Mouse (Mus musculus) cerebellum, adult 2 months (tissue): ENCODE results near the gene Hdac11. TPM values are rescaled to one million over a fixed set of nuclear protein-coding genes. Genes with fewer than 3 reads are reported as not detected.

Experiments used
- DNase-seq, 2 experiments: peaks; one replicate each; pipeline ENCODE4 v3.0.0; 2021
- H3K27ac ChIP-seq: fragments of 200-500 bp; 2 replicates; pipeline ENCODE4 v1.5.1; 2012; ENCODE audit warnings: low read length, control low read depth, inconsistent platforms; ENCODE audit not compliant: insufficient read depth
- H3K27me3 ChIP-seq: fragments of 200-500 bp; 2 replicates; pipeline ENCODE4 v1.6.1; 2012; ENCODE audit warnings: inconsistent platforms, mild to moderate bottlenecking, low read length, moderate library complexity; ENCODE audit not compliant: control insufficient read depth, insufficient read depth
- H3K4me1 ChIP-seq: fragments of 200-500 bp; 2 replicates; pipeline ENCODE4 v1.6.1; 2011; ENCODE audit warnings: low read length; ENCODE audit not compliant: control insufficient read depth, insufficient read depth
- H3K4me3 ChIP-seq: fragments of 200-500 bp; replicated peaks from 2 replicates; pipeline ENCODE3; 2011; ENCODE audit warnings: mild to moderate bottlenecking, low read depth, low read length, control low read depth; ENCODE audit not compliant: insufficient read depth
- CTCF ChIP-seq: fragments of 200-500 bp; IDR thresholded peaks from 2 replicates; pipeline ENCODE4 v1.5.1; 2011; ENCODE audit warnings: low read depth, mild to moderate bottlenecking, control low read depth, low read length, moderate library complexity, borderline replicate concordance; ENCODE audit not compliant: insufficient read depth
- POLR2A ChIP-seq: fragments of 200-500 bp; IDR thresholded peaks from 2 replicates; pipeline ENCODE4 v1.6.1; 2011; ENCODE audit warnings: low read length, control low read depth, borderline replicate concordance; ENCODE audit not compliant: insufficient read depth
- WGBS: fragments of 180-500 bp; shearing (Covaris S2); methylation state at CpG from one replicate; pipeline ENCODE4 v1.1.7; 2018; 5-methylcytosine and 5-hydroxymethylcytosine counted together
- polyA plus RNA-seq: library from polyadenylated mRNA; depleted of rRNA; stranded (reverse); fragments of >200 nt; gene quantifications from 2 replicates; pipeline ENCODE4 v1.2.3, GENCODE M21; 2012; rRNA removed

Hdac11 gene
- polyA plus RNA-seq = 183 and 188 TPM in 2 replicates

- peaks cover 55% of the 10 kb centered on the region for H3K4me1 ChIP-seq
- 1% methylated on average over 41 of the region's 42 CpGs for WGBS
- H3K27ac ChIP-seq = peak within 1 kb of the TSS; percentile 78
- peak within 1 kb of the TSS; percentile 74 for H3K4me3 ChIP-seq
- TF ChIP-seq CTCF (no peak), POLR2A (peak; percentile 78)
- DNase-seq = peak; percentile 90 to 96
- no peaks in the 10 kb centered on the region for H3K27me3 ChIP-seq
Measured at GRCm38 (mm10) chr6:91156554-91157236, at the start of gene Hdac11. Hdac11 (plus strand) TSS chr6:91156665.

DNA sequence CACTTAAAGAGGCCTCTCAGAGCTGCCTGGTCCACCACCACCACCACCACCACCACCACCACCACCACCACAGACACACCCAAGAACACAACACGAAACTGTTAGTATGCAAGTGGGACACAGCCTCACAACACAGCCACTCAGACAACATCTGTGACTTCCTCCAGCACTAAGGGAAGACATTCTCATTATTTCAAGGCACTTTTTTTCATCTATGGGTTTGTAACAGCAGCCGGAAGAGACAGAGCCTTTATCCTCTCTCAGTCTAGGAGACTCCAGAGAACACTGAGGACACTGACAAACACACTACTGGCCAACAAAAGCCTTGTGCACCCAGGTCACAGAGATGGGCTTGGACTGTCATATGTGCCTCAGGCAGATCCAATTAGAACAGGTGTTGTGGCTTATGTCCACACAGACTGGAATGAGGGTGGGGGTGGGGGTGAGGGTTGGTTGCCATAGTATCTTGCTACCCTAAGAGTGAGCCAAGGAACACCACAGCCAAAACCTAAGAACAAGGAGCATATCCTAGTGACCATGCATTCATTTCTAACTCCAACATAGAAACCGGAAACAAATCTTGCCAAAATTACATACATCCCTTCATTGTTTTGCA, 48.1 kb upstream of the Hdac11 start:
- Histone ChIP-seq H3K27me3 (no peaks in the 10 kb centered on the region), H3K4me1 (peaks cover 4% of the 10 kb centered on the region; the same call in 1 of the 2 replicates), H3K4me3 (no peak overlapping the region), H3K27ac (no peak overlapping the region)
- 43% methylated on average over 3 of the region's 3 CpGs for WGBS
- TF ChIP-seq POLR2A (no peak), CTCF (no peak)
- DNase-seq = no peak

DNA sequence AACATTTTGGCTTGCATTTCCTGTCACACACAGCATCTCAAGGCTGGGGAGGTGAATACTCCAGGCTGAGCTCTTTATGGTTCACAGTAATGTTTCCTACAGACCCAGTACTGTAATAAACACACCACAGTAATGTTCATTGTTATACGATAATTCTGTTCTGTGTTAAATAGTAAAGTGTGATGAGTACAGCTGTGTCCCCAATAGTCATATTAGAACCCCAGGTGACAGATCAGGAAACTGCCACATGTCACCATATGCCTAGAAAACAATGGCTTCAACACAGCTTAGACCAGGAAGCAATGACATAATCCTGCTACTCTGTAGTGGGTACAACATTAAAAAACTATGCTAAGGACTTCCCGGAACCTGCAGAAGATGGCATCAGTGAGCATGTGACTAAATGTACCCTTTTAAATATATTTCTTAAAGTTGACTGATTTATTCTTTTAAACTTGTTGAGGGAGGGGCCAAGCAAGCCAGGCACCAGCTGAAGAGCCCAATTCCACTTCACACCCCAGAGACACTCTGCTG, 47.5 kb upstream of the Hdac11 start:
- no peak for DNase-seq
- Histone ChIP-seq H3K27ac (no peak overlapping the region), H3K27me3 (no peaks in the 10 kb centered on the region), H3K4me3 (no peak overlapping the region), H3K4me1 (peaks cover 4% of the 10 kb centered on the region; the same call in 1 of the 2 replicates)
- TF ChIP-seq CTCF (no peak), POLR2A (no peak)
- WGBS = 57% methylated on average over 2 of the region's 2 CpGs

DNA sequence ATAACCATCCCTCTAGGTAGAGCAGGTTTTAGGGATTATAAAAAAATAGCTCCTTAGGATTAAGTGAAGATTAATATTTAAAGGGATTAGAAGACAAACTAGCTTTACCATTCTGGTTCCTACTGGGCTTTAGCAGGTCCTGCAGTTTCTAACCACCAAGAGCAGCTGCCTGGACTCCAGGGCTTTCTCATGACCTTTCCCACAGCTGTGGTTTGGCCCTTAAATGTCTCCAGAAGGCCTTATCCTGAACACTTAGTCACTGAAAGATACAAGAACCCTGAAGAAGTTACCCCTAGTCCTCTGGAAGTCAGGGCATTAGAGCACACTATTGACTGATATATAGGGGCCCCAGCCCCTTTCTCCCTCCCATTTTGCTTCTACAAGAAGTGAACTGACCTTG, 47.0 kb upstream of the Hdac11 start:
- H3K4me3 ChIP-seq = no peak overlapping the region
- TF ChIP-seq CTCF (no peak), POLR2A (no peak)
- H3K4me1 ChIP-seq = peaks cover 7% of the 10 kb centered on the region
- H3K27me3 ChIP-seq = no peaks in the 10 kb centered on the region
- no peak for DNase-seq
- no peak overlapping the region for H3K27ac ChIP-seq

- no peak for DNase-seq
- WGBS = 82% methylated on average over 13 of the region's 13 CpGs
- TF ChIP-seq CTCF (no peak), POLR2A (no peak)
- Histone ChIP-seq H3K27ac (no peak overlapping the region), H3K27me3 (no peaks in the 10 kb centered on the region), H3K4me3 (no peak overlapping the region), H3K4me1 (peaks cover 7% of the 10 kb centered on the region)
Measured at GRCm38 (mm10) chr6:91110323-91111020, 46.0 kb upstream of the Hdac11 start.

DNA sequence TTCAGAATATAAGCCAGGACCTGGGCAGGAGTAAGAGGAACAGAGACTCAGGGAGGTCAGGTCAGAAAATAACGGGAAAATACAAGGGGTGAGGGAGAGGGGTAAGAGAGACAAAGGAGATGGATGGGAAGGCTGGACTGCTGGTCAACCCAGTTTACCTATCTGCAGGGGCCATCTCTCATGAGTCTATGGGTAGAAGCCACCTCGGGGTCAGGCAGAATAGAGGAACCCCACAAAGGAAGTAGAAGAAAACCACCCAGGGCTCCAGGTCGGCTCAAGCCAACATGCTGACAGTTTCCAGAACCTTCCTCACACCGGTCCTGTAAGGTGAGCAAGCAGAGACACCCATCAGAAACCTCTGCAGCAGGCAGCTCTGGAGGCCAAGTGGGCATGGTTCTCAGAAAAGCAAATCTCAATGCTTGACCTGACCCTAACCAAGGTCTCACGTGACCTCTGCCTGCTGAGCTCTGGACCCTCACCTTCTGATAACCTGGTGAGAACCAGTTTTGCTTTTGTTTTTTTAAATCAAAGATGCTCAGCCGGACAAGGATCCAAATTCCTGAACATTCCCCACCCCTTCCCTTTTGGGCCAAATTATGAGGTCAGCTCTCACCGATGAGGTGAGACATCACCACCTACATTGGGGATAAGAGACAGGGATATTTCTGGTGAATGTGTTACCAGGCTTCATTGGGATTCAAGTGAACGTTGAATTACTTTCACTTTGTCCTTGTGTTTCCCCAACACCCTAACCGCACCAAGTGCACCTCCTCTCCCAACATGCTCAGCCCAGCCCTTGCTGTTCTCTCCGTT, 45.1 kb upstream of the Hdac11 start:
- Histone ChIP-seq H3K27me3 (no peaks in the 10 kb centered on the region), H3K4me3 (no peak overlapping the region), H3K27ac (no peak overlapping the region), H3K4me1 (peaks cover 9% of the 10 kb centered on the region)
- WGBS = 85% methylated on average over 10 of the region's 10 CpGs
- TF ChIP-seq CTCF (no peak), POLR2A (no peak)
- DNase-seq = no peak

DNA sequence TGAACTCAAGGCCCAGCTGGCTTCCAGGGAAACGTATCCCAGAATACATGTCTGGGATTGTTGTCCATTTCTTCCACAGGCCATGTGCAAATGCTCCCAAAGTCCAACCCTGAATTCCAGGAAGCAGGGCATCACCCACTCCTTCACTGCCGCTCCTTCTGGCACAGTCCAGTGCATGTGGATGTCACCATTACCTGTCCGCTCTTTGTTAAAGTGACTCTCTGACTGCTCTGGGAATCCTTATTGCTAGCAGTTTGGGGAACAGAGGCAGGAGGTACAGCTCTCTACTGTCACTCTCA, 44.6 kb upstream of the Hdac11 start:
- no peak overlapping the region for H3K4me3 ChIP-seq
- no peak overlapping the region for H3K27ac ChIP-seq
- WGBS = 96% methylated on average over 3 of the region's 3 CpGs
- H3K4me1 ChIP-seq = peaks cover 9% of the 10 kb centered on the region
- no peak for TF ChIP-seq CTCF
- no peak for TF ChIP-seq POLR2A
- H3K27me3 ChIP-seq = no peaks in the 10 kb centered on the region
- no peak for DNase-seq
